Mouse (Mus musculus): ENCODE measurements around the gene Olfr1295. TPM values are rescaled to one million over a fixed set of nuclear protein-coding genes. Genes with fewer than 3 reads are reported as not detected.

Gene Olfr1295
- not detected in 2 replicates for polyA plus RNA-seq (2014; fragmentation: Nextera tagmentation; extraction: Ambion mirVana)

- no peaks in the 10 kb centered on the region for H3K4me1 ChIP-seq (ENCODE audit: control insufficient read depth, insufficient read depth, low read length)
- H3K36me3 ChIP-seq (ENCODE audit: control insufficient read depth, insufficient read depth, low read length) = no peaks in the 10 kb centered on the region
- ATAC-seq (ENCODE audit: low FRiP score, low TSS enrichment) (no peak), DNase-seq (no peak)
- H3K27me3 ChIP-seq (ENCODE audit: control insufficient read depth, insufficient read depth, low read length) = no peaks in the 10 kb centered on the region
- H3K27ac ChIP-seq (replicated peaks; ENCODE audit: low read depth, low read length) = no peak within 1 kb of the TSS
- H3K9me3 ChIP-seq (ENCODE audit: control insufficient read depth, low read length) = no peaks in the 10 kb centered on the region
- H3K9ac ChIP-seq (replicated peaks; ENCODE audit: low read length) = no peak within 1 kb of the TSS
- no peak within 1 kb of the TSS for H3K4me2 ChIP-seq (ENCODE audit: low read length)
- no peak within 1 kb of the TSS for H3K4me3 ChIP-seq (replicated peaks; ENCODE audit: low read depth, low read length)
Measured at GRCm38 (mm10) chr2:111569581-111569980, at the start of gene Olfr1295. Gene Olfr1295, minus strand, starts transcription at chr2:111569681.

GRCm38 (mm10) chr2:111540191-111540590 lies 29.3 kb downstream of the Olfr1295 start, which contains the start of gene Olfr1294:
Gene Olfr1294, minus strand, starts transcription at chr2:111540291.
- H3K9me3 ChIP-seq (ENCODE audit: control insufficient read depth, low read length) = no peaks in the 10 kb centered on the region
- no peak within 1 kb of the TSS for H3K4me3 ChIP-seq (replicated peaks; ENCODE audit: low read depth, low read length)
- no peak within 1 kb of the TSS for H3K4me2 ChIP-seq (ENCODE audit: low read length)
- DNase-seq (no peak), ATAC-seq (ENCODE audit: low FRiP score, low TSS enrichment) (no peak)
- H3K36me3 ChIP-seq (ENCODE audit: control insufficient read depth, insufficient read depth, low read length) = no peaks in the 10 kb centered on the region
- no peak within 1 kb of the TSS for H3K27ac ChIP-seq (replicated peaks; ENCODE audit: low read depth, low read length)
- H3K4me1 ChIP-seq (ENCODE audit: control insufficient read depth, insufficient read depth, low read length) = no peaks in the 10 kb centered on the region
- H3K27me3 ChIP-seq (ENCODE audit: control insufficient read depth, insufficient read depth, low read length) = no peaks in the 10 kb centered on the region
- no peak within 1 kb of the TSS for H3K9ac ChIP-seq (replicated peaks; ENCODE audit: low read length)
- WGBS = 58% methylated on average over 1 of the region's 1 CpGs

- no peak within 1 kb of the TSS for H3K4me3 ChIP-seq (replicated peaks; ENCODE audit: low read depth, low read length)
- H3K4me1 ChIP-seq (ENCODE audit: control insufficient read depth, insufficient read depth, low read length) = no peaks in the 10 kb centered on the region
- no peak for DNase-seq
- H3K9ac ChIP-seq (replicated peaks; ENCODE audit: low read length) = no peak within 1 kb of the TSS
- H3K36me3 ChIP-seq (ENCODE audit: control insufficient read depth, insufficient read depth, low read length) = no peaks in the 10 kb centered on the region
- WGBS = 89% methylated on average over 1 of the region's 1 CpGs
- H3K27me3 ChIP-seq (ENCODE audit: control insufficient read depth, insufficient read depth, low read length) = no peaks in the 10 kb centered on the region
- no peaks in the 10 kb centered on the region for H3K9me3 ChIP-seq (ENCODE audit: control insufficient read depth, low read length)
- H3K4me2 ChIP-seq (ENCODE audit: low read length) = no peak within 1 kb of the TSS
- ATAC-seq (ENCODE audit: low FRiP score, low TSS enrichment) = no peak
- no peak within 1 kb of the TSS for H3K27ac ChIP-seq (replicated peaks; ENCODE audit: low read depth, low read length)
Measured at GRCm38 (mm10) chr2:111524903-111525302, 44.6 kb downstream of the Olfr1295 start, which contains the start of gene Olfr1293-ps. Gene Olfr1293-ps, plus strand, starts transcription at chr2:111525203.

- Histone ChIP-seq H3K4me2 (ENCODE audit: low read length) (no peak overlapping the region), H3K4me1 (ENCODE audit: control insufficient read depth, insufficient read depth, low read length) (no peaks in the 10 kb centered on the region), H3K36me3 (ENCODE audit: control insufficient read depth, insufficient read depth, low read length) (no peaks in the 10 kb centered on the region), H3K9me3 (ENCODE audit: control insufficient read depth, low read length) (no peaks in the 10 kb centered on the region), H3K27ac (replicated peaks; ENCODE audit: low read depth, low read length) (no peak overlapping the region), H3K27me3 (ENCODE audit: control insufficient read depth, insufficient read depth, low read length) (no peaks in the 10 kb centered on the region), H3K4me3 (replicated peaks; ENCODE audit: low read depth, low read length) (no peak overlapping the region), H3K9ac (replicated peaks; ENCODE audit: low read length) (no peak overlapping the region)
- ATAC-seq (ENCODE audit: low FRiP score, low TSS enrichment) = no peak
- 89% methylated on average over 10 of the region's 10 CpGs for WGBS
- DNase-seq = no peak
Measured at GRCm38 (mm10) chr2:111517451-111517850, 52.0 kb downstream of the Olfr1295 start.

Other genes with a start within 250 kb of the Olfr1295 start
- not detected in 2 replicates for gene Olfr1281, start 243.2 kb downstream of the Olfr1295 start, polyA plus RNA-seq (2014; fragmentation: Nextera tagmentation; extraction: Ambion mirVana)
- gene Olfr1282, start 233.6 kb downstream of the Olfr1295 start, polyA plus RNA-seq (2014; fragmentation: Nextera tagmentation; extraction: Ambion mirVana) = not detected in 2 replicates
- not detected in 2 replicates for gene Olfr1283, start 202.9 kb downstream of the Olfr1295 start, polyA plus RNA-seq (2014; fragmentation: Nextera tagmentation; extraction: Ambion mirVana)
- gene Olfr1284, start 194.2 kb downstream of the Olfr1295 start, polyA plus RNA-seq (2014; fragmentation: Nextera tagmentation; extraction: Ambion mirVana) = not detected in 2 replicates
- gene Olfr1286, start 146.6 kb downstream of the Olfr1295 start, polyA plus RNA-seq (2014; fragmentation: Nextera tagmentation; extraction: Ambion mirVana) = not detected in 2 replicates
- gene Olfr1287, start 120.5 kb downstream of the Olfr1295 start, polyA plus RNA-seq (2014; fragmentation: Nextera tagmentation; extraction: Ambion mirVana) = not detected in 2 replicates
- not detected in 2 replicates for gene Olfr1288, start 95.6 kb downstream of the Olfr1295 start, polyA plus RNA-seq (2014; fragmentation: Nextera tagmentation; extraction: Ambion mirVana)
- not detected in 2 replicates for gene Olfr1289, start 88.9 kb downstream of the Olfr1295 start, polyA plus RNA-seq (2014; fragmentation: Nextera tagmentation; extraction: Ambion mirVana)
- gene Olfr1290, start 75.9 kb downstream of the Olfr1295 start, polyA plus RNA-seq (2014; fragmentation: Nextera tagmentation; extraction: Ambion mirVana) = not detected in 2 replicates
- not detected in 2 replicates for gene Olfr1291-ps1, start 72.5 kb downstream of the Olfr1295 start, polyA plus RNA-seq (2014; fragmentation: Nextera tagmentation; extraction: Ambion mirVana)
- gene Olfr1293-ps, start 44.5 kb downstream of the Olfr1295 start, polyA plus RNA-seq (2014; fragmentation: Nextera tagmentation; extraction: Ambion mirVana) = not detected in 2 replicates
- gene Olfr1294, start 29.4 kb downstream of the Olfr1295 start, polyA plus RNA-seq (2014; fragmentation: Nextera tagmentation; extraction: Ambion mirVana) = not detected in 2 replicates
- gene Olfr1297, start 56.8 kb upstream of the Olfr1295 start, polyA plus RNA-seq (2014; fragmentation: Nextera tagmentation; extraction: Ambion mirVana) = not detected in 2 replicates
- gene Olfr1298, start 79.5 kb upstream of the Olfr1295 start, polyA plus RNA-seq (2014; fragmentation: Nextera tagmentation; extraction: Ambion mirVana) = not detected in 2 replicates
- gene Olfr1299, start 91.7 kb upstream of the Olfr1295 start, polyA plus RNA-seq (2014; fragmentation: Nextera tagmentation; extraction: Ambion mirVana) = not detected in 2 replicates
- gene Olfr1301, start 181.3 kb upstream of the Olfr1295 start, polyA plus RNA-seq (2014; fragmentation: Nextera tagmentation; extraction: Ambion mirVana) = not detected in 2 replicates
- gene Olfr1302, start 207.7 kb upstream of the Olfr1295 start, polyA plus RNA-seq (2014; fragmentation: Nextera tagmentation; extraction: Ambion mirVana) = not detected in 2 replicates

Measured in midbrain, embryonic 14.5 days (tissue).